Mouse (Mus musculus) liver, postnatal 0 days (tissue): ENCODE measurements around the gene Slc39a11. TPM values are rescaled to one million over a fixed set of nuclear protein-coding genes. Genes with fewer than 3 reads are reported as not detected.

Experiments used
- ATAC-seq: fragments of 200-750 bp; cut with Nextera tagmentation; 2 replicates; pipeline ENCODE4 v1.8.0; 2017; ENCODE audit warnings: mild to moderate bottlenecking, moderate library complexity
- DNase-seq: peaks from one replicate; pipeline ENCODE4 v3.0.0-alpha.2; 2016
- H3K27ac ChIP-seq: fragments of 300-500 bp; sonication (generic); 2 replicates; pipeline ENCODE4 v1.5.1; 2014; ENCODE audit warnings: antibody characterized with exemption, moderate library complexity, mild to moderate bottlenecking, low read depth
- H3K27me3 ChIP-seq: fragments of 300-500 bp; sonication (generic); 2 replicates; pipeline ENCODE4 v1.6.1; 2014; ENCODE audit warnings: low read length, control low read depth, mixed read lengths; ENCODE audit not compliant: insufficient read depth
- H3K36me3 ChIP-seq: fragments of 300-500 bp; sonication (generic); replicated peaks from 2 replicates; pipeline ENCODE4 v1.6.1; 2014; ENCODE audit warnings: mild to moderate bottlenecking, control low read depth, low read length, moderate library complexity, mixed read lengths; ENCODE audit not compliant: insufficient read depth
- H3K4me1 ChIP-seq: fragments of 300-500 bp; sonication (generic); 2 replicates; pipeline ENCODE4 v1.6.1; 2014; ENCODE audit warnings: antibody characterized with exemption, mild to moderate bottlenecking, control low read depth; ENCODE audit not compliant: insufficient read depth
- H3K4me2 ChIP-seq: fragments of 300-500 bp; sonication (generic); 2 replicates; pipeline ENCODE4 v1.6.1; 2014; ENCODE audit warnings: low read depth, mild to moderate bottlenecking, low read length, moderate library complexity, mixed read lengths
- H3K4me3 ChIP-seq: fragments of 300-500 bp; sonication (generic); 2 replicates; pipeline ENCODE4 v1.5.1; 2014; ENCODE audit warnings: low read depth, low read length
- H3K9ac ChIP-seq: fragments of 300-500 bp; sonication (generic); replicated peaks from 2 replicates; pipeline ENCODE4 v1.6.1; 2014; ENCODE audit warnings: mild to moderate bottlenecking, moderate library complexity
- H3K9me3 ChIP-seq: fragments of 300-500 bp; sonication (generic); 2 replicates; pipeline ENCODE4 v1.6.1; 2016; ENCODE audit warnings: mild to moderate bottlenecking, control low read depth, low read length, mixed read lengths
- CTCF ChIP-seq: sonication (generic); IDR thresholded peaks from 2 replicates; pipeline ENCODE4 v1.5.1; 2016; ENCODE audit warnings: antibody characterized with exemption, low read depth
- EP300 ChIP-seq: IDR thresholded peaks from 2 replicates; pipeline ENCODE4 v1.6.1; 2016; ENCODE audit warnings: antibody characterized with exemption, low read depth, mild to moderate bottlenecking
- WGBS: fragments of 180-500 bp; shearing (Covaris S2); extraction: QIAGEN DNeasy Blood & Tissue Kit; methylation state at CpG from one replicate; pipeline ENCODE4 v1.1.7; 2014; ENCODE audit not compliant: insufficient replicate concordance; 5-methylcytosine and 5-hydroxymethylcytosine counted together
- polyA plus RNA-seq: library from polyadenylated mRNA; unstranded; fragments of >200 nt; fragmentation: Nextera tagmentation; extraction: Ambion mirVana; gene quantifications from 2 replicates; pipeline ENCODE4 v1.2.1, GENCODE M21; 2015

The Slc39a11 gene
- polyA plus RNA-seq, 1 experiment from 2014 or later, result 10.9 TPM

- 87% methylated on average over 12 of the region's 12 CpGs for WGBS
- DNase-seq (no peak), ATAC-seq (no peak)
- Histone ChIP-seq H3K27me3 (no peaks in the 10 kb centered on the region), H3K9me3 (no peaks in the 10 kb centered on the region), H3K4me2 (no peak overlapping the region), H3K4me3 (no peak overlapping the region), H3K27ac (no peak overlapping the region), H3K36me3 (peaks cover 32% of the 10 kb centered on the region), H3K4me1 (no peaks in the 10 kb centered on the region; the same call in 1 of the 2 replicates), H3K9ac (no peak overlapping the region)
- TF ChIP-seq CTCF (no peak), EP300 (no peak)
Observed at GRCm38 (mm10) chr11:113690506-113690905, 40.6 kb upstream of the Slc39a11 start.

- Histone ChIP-seq H3K36me3 (peaks cover 16% of the 10 kb centered on the region; the same call in 1 of the 2 replicates), H3K4me3 (no peak overlapping the region), H3K9me3 (no peaks in the 10 kb centered on the region), H3K27me3 (no peaks in the 10 kb centered on the region), H3K4me1 (peaks cover 16% of the 10 kb centered on the region), H3K27ac (no peak overlapping the region), H3K4me2 (no peak overlapping the region), H3K9ac (no peak overlapping the region)
- DNase-seq, result no peak
- WGBS, result 85% methylated on average over 2 of the region's 2 CpGs
- ATAC-seq, result no peak
- no peak for TF ChIP-seq CTCF
- TF ChIP-seq EP300, result no peak
Observed at GRCm38 (mm10) chr11:113687031-113687430, 37.2 kb upstream of the Slc39a11 start.

- 42% methylated on average over 24 of the region's 25 CpGs for WGBS
- no peak for DNase-seq
Observed at GRCm38 (mm10) chr11:113684707-113685426, 35.0 kb upstream of the Slc39a11 start.

GRCm38 (mm10) chr11:113683957-113684706 lies 34.3 kb upstream of the Slc39a11 start, which contains the start of the genes Fam104a and D11Wsu47e:
Fam104a (minus strand) TSS chr11:113684155.
D11Wsu47e (plus strand) TSS chr11:113684412.
- Histone ChIP-seq H3K36me3 (peaks cover 18% of the 10 kb centered on the region; the same call in 1 of the 2 replicates), H3K27ac (peak within 1 kb of the TSS; percentile 98), H3K4me3 (peak within 1 kb of the TSS; percentile 97), H3K9ac (peak within 1 kb of the TSS; percentile 97), H3K4me2 (peak within 1 kb of the TSS; percentile 95), H3K4me1 (peaks cover 31% of the 10 kb centered on the region), H3K9me3 (no peaks in the 10 kb centered on the region), H3K27me3 (no peaks in the 10 kb centered on the region)
- peak; percentile 90 for ATAC-seq
- TF ChIP-seq EP300, result peak; percentile 91
- no peak for TF ChIP-seq CTCF
- peak; percentile 95 for DNase-seq
- under 1% methylated on average over 67 of the region's 73 CpGs for WGBS

More at GRCm38 (mm10) chr11:113684707-113685426, 35.0 kb upstream of the Slc39a11 start:
- Histone ChIP-seq H3K9ac (peak overlapping the region; percentile 97), H3K9me3 (no peaks in the 10 kb centered on the region), H3K4me3 (peak overlapping the region; percentile 97), H3K4me1 (peaks cover 29% of the 10 kb centered on the region), H3K27ac (peak overlapping the region; percentile 98), H3K36me3 (peaks cover 16% of the 10 kb centered on the region; the same call in 1 of the 2 replicates), H3K27me3 (no peaks in the 10 kb centered on the region), H3K4me2 (peak overlapping the region; percentile 95)
- TF ChIP-seq EP300 (no peak), CTCF (no peak)
- ATAC-seq, result no peak

- DNase-seq, result no peak
- Histone ChIP-seq H3K4me2 (peak overlapping the region; percentile 95), H3K9me3 (no peaks in the 10 kb centered on the region), H3K27ac (peak overlapping the region; percentile 98), H3K9ac (peak overlapping the region; percentile 97), H3K36me3 (peaks cover 12% of the 10 kb centered on the region; the same call in 1 of the 2 replicates), H3K4me3 (peak overlapping the region; percentile 97), H3K4me1 (peaks cover 34% of the 10 kb centered on the region), H3K27me3 (no peaks in the 10 kb centered on the region)
- WGBS, result 2% methylated on average over 23 of the region's 38 CpGs
- ATAC-seq, result no peak
- TF ChIP-seq CTCF (0 out of 2 replicates have a peak, but pooled peaks have one; percentile 5), EP300 (no peak)
Observed at GRCm38 (mm10) chr11:113683627-113683956, 33.7 kb upstream of the Slc39a11 start.

GRCm38 (mm10) chr11:113682897-113683626 lies 33.2 kb upstream of the Slc39a11 start:
- H3K4me1 ChIP-seq, result peaks cover 34% of the 10 kb centered on the region
- H3K9ac ChIP-seq, result peak overlapping the region; percentile 97
- peaks cover 8% of the 10 kb centered on the region for H3K36me3 ChIP-seq
- H3K4me3 ChIP-seq, result peak overlapping the region; percentile 97
- DNase-seq, result peak; percentile 78
- no peaks in the 10 kb centered on the region for H3K27me3 ChIP-seq
- peak overlapping the region; percentile 95 for H3K4me2 ChIP-seq
- WGBS, result 5% methylated on average over 38 of the region's 38 CpGs
- H3K9me3 ChIP-seq, result no peaks in the 10 kb centered on the region
- peak; percentile 31 for ATAC-seq
- H3K27ac ChIP-seq, result peak overlapping the region; percentile 98
- TF ChIP-seq EP300 (no peak), CTCF (no peak)
